Mouse (Mus musculus) adrenal gland, adult 8-10 months (tissue): ENCODE data around the gene Zfp574. TPM values are rescaled to one million over a fixed set of nuclear protein-coding genes. Genes with fewer than 3 reads are reported as not detected.

Experiments used
- DNase-seq: peaks from one replicate; pipeline ENCODE4 v3.0.0; 2022
- microRNA-seq, 2 experiments: library from miRNA; unstranded; fragments of <30 nt; microRNA quantifications; one replicate each; pipeline ENCODE4 v1.2.0; 2022
- total RNA-seq, 4 experiments: library from RNA; stranded (reverse); gene quantifications; 2 replicates each; pipeline ENCODE4 v1.2.4; 2022

Gene Zfp574
- total RNA-seq, 4 experiments from 2014 or later = 20.2 to 25.0 (median 22.1) TPM

DNA sequence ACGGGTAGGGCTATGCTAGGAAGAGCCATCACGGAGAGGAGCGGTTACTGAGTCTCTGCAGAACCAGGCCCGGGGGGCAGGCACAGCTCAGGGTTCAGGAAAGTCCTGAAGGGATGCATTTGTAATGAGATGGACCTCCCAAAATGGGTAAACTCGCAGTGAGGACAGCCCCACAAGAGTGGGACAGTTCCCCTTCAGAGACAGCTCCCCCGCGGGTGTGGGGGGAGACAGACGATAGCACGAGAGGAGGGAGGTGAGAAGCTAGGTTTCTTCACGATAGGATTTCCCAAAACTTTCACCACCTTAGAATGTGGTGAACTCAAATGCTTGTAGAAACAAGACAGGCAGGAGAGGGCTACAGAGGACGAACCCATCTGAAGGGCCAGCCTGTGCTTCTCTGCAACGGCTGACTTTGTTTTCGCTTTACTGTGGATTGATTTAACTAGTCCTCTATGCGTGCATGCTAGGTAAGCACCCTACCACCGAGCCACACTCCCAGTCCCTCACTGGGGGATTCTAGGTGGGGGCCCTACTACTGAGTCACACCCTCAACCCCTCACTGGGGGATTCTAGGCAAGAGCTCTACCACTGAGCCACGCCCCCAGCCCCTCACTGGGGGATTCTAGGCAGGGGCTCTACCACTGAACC lies 40.7 kb downstream of the Zfp574 start:
- DNase-seq = no peak

DNA sequence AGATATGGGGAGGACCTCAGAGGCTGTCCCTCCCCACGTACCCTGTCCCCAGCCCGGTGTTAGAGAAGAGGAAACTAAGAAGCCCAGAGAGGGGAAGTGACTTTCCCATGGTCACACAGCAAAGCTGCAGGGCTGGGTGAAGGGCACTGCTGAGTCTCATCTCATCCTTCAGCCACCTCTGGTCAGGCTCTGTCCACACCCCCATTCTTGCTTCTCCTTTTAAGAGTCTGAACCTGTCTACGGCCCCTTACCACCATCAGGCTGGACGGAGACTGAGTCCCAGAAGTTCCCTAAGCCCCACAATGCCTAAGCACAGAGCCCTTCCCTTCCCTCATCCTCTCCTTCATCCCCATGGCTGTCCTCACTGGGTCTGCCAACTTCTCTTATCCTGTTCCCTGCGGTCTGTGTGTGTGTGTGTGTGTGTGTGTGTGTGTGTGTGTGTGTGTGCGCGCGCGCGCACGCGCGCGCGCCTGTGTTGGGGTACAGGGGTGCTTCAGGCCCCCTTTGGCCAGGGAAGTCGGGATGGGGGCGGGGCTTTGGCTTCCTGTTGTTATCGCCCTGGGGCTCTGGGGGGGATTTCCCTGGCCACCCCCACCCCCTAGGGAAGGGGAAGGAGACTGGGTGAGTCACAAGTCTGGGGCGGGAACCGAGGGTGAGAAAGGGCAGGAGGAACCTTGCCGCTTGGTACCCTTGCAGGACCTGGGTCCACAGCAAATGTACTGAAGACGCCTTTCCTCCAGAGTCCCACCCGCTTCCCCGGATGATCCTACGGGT lies 47.9 kb downstream of the Zfp574 start:
- DNase-seq = no peak

DNA sequence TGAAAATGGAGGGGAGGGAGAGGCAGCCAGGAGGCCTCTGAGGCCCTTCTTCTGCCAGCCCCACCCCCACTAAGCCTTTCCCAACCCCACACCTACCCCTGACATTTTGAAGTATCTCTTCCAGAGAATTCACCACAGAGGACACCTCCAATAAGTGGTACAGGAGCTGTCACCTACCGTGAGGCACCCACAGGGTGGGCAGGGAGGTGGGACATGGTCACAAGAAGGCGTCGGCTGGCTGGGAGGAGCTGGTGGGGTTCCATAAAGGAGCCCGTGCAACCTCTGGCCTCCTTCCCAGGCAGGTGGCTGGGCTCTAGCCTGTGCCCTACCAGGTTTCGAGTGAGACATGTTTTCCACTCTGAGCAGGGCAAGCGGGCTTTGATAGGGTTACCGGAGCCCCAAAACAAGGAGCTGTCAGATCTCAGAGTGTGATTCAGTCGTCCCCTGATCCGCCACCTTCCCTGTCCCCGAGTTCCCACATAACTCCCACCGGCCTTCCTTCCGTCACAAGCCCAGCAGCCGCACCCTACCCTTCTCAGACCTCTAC lies 48.9 kb downstream of the Zfp574 start:
- DNase-seq = no peak

DNA sequence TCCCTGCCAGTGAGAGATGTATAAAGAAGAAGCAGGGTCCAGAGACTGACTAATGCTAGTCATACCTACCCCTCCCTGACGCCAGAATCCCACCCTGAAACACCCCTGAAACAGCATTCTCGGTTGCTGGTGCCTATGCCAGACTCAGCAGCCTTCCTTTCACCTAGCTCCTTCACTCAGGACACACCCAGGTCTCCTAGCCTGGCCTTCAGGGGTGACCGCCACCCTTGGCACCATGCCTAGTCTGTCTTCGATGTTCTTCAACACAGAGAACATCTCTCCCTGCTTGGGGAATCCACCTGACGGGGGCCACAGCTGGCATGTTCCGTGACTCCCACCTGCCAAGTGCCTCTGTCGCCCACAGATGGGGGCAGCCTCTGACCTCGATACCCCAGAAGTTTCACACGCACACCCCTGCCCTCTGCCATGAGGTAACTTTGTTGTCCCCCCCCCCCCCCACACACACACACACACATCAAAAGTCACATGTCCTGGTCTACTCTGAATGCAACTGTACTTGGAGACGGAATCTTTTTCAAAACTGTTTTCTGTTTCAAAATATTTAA lies 53.4 kb downstream of the Zfp574 start:
- no peak for DNase-seq

DNA sequence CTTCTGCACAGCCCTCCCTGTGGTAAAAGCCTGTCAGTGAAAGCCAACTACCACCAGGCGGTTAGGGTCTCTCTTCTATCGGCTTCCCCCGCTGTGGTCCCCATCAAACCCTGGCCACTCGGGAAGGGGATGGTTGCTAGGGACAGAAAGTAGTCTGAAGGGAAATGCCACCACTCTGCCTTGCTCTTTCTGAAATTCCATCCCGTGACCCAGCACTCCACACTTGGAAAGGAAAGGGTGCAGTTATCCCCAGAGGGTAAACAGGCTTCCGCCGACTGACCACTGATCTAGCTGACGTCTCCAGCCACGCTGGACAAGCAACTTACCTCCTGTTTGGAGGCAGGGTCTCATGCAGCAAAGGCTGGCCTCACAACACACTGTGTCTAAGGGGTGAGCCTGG lies 55.6 kb downstream of the Zfp574 start:
- DNase-seq = no peak

DNA sequence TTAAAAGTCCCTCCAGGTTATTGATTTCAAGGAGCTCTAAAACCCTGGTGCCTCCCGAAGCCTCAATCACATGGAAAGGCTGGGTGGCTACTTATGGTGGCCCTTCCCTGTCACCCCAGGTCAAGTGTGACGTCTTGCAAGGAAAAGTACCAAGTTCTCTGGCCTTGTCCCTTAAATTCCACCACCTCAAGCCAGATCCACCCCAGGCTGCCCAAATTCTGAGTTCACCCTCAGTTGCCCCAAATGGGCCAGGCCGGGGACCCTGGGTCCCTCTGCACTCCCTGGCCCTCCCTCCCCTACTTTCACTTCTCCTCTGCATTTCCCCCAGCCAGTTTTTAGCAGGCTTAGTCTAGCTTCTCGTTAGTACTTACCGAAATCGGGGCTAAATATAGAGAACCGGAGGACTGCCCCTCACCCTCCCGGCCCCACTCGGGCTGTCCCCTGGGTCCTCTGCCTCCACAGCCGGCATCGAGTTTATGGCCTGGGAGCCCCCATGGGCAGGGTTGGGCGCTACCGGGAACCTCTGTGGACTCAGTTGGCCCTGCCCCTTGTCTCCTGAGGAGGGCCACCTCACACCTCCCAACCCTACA lies 57.1 kb downstream of the Zfp574 start:
- DNase-seq = no peak

DNA sequence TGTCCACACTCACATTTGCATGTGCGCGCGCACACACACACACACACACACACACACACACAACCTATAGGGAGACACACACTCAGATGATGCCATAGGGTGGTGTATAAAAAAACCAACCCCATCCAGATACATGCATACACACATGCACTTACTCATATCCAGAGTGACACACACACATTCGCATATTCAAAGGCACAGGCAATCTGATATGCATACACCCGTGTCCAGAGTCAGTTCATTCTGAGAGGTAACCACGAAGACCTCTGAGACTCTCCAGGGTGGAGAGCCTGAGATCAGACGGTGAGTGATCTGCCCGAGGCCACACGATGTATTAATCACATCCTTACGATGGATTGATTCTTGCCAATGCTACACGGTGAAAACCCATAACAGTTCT lies 58.2 kb downstream of the Zfp574 start:
- DNase-seq = no peak

DNA sequence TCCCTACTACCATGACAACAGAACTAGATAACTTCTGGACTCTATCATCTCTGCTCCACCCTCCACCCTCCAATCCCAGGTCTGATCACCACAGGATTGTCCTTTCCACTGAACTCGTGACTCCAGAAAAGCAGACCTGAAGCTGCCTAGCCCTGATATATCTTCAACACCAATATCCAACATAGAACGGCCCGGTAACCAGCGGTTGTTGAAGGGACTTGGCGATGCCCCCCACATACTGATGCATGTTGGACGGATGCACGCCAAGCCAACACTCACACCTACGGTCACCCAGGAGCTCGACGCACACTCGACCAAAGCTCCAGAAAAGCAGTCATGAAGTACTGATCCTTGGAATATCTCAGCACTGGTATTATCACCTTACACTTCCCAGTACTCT lies 58.9 kb downstream of the Zfp574 start:
- no peak for DNase-seq

DNA sequence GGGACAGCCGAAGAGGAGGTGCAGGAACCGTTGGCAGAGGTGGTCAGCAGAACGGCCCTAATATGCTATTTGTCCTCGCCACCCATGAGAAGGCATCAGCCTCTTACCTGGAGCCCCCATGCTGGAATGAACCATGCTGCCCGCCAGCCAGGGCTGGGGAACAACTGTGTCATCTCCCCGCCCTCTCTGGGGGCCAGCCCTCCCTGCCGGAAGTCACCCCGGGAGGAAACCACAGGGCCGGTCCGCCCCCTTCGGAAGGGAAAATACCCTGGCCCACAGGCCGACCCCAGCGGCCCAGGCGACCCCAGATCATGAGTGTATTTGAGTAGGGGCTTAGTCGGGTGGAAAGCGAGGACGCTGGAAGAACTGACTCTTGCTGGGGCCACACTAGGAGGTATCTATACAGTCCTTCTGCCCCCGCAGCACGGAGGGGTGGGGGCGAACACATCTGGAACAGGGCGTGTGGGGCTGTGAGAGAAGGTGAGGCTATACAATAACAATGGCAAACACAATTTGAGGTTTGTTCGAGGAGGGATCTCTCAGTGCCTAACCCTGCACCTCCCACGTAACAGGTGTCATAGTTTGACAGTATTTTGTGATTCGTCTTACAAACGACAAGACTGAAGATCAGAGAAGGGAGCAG lies 60.1 kb downstream of the Zfp574 start:
- DNase-seq = no peak

Small RNA genes lying within 50 kb of the gene (microRNA-seq; reads per million reads assigned to microRNA genes)
- gene Mir6537 = 0 reads per million in 2 experiments

Other genes starting within 250 kb of the Zfp574 start
- gene Gm9844, start 210.4 kb upstream of the Zfp574 start, total RNA-seq = not detected
- gene Lypd4, start 202.6 kb upstream of the Zfp574 start, total RNA-seq = not detected
- gene Dmrtc2, start 202.5 kb upstream of the Zfp574 start, total RNA-seq = not detected
- gene Rps19, start 188.2 kb upstream of the Zfp574 start, total RNA-seq = 1,000 to 10,000 TPM in 3 of 4 experiments, 100 to 1,000 TPM in 1; 823 to 1,088 (median 1,017) TPM
- gene Cd79a, start 175.2 kb upstream of the Zfp574 start, total RNA-seq = 1 to 10 TPM in 2 of 4 experiments, under 1 TPM in 2; 0.44 to 2.1 (median 1.2) TPM
- 100 to 1,000 TPM in 2 of 4 experiments, 10 to 100 TPM in 2; 70.6 to 172 (median 113) TPM for gene Arhgef1, start 169.7 kb upstream of the Zfp574 start, total RNA-seq
- gene Gm4881, start 128.1 kb upstream of the Zfp574 start, total RNA-seq = not detected
- 100 to 1,000 TPM; 343 to 403 (median 360) TPM for gene Rabac1, start 99.8 kb upstream of the Zfp574 start, total RNA-seq
- 100 to 1,000 TPM in 2 of 4 experiments, 10 to 100 TPM in 2; 46.3 to 149 (median 91.8) TPM for gene Atp1a3, start 66.6 kb upstream of the Zfp574 start, total RNA-seq
- gene Grik5, start 221 bp upstream of the Zfp574 start, total RNA-seq = 10 to 100 TPM; 13.8 to 43.0 (median 24.7) TPM
- gene Pou2f2, start 107.2 kb downstream of the Zfp574 start, total RNA-seq = 1 to 10 TPM in 3 of 4 experiments, under 1 TPM in 1; 0.90 to 3.5 (median 1.7) TPM
- 10 to 100 TPM; 15.6 to 22.2 (median 19.1) TPM for gene Dedd2, start 148.0 kb downstream of the Zfp574 start, total RNA-seq
- gene Zfp526, start 148.9 kb downstream of the Zfp574 start, total RNA-seq = 10 to 100 TPM; 11.7 to 16.1 (median 14.2) TPM
- gene Gsk3a, start 165.3 kb downstream of the Zfp574 start, total RNA-seq = 100 to 1,000 TPM in 3 of 4 experiments, 10 to 100 TPM in 1; 99.2 to 107 (median 104) TPM
- gene Erf, start 178.2 kb downstream of the Zfp574 start, total RNA-seq = 10 to 100 TPM; 23.6 to 29.4 (median 27.2) TPM
- 100 to 1,000 TPM; 118 to 195 (median 151) TPM for gene Cic, start 195.1 kb downstream of the Zfp574 start, total RNA-seq
- gene Pafah1b3, start 225.4 kb downstream of the Zfp574 start, total RNA-seq = 10 to 100 TPM; 34.0 to 48.5 (median 42.5) TPM
- not detected for gene Prr19, start 228.8 kb downstream of the Zfp574 start, total RNA-seq
- 1 to 10 TPM; 1.8 to 4.8 (median 4.5) TPM for gene Tmem145, start 233.5 kb downstream of the Zfp574 start, total RNA-seq
- gene Megf8, start 244.6 kb downstream of the Zfp574 start, total RNA-seq = 10 to 100 TPM; 62.4 to 82.4 (median 71.7) TPM